Mouse (Mus musculus) stomach, postnatal 0 days (tissue): ENCODE data around the gene Pck1. TPM values are rescaled to one million over a fixed set of nuclear protein-coding genes. Genes with fewer than 3 reads are reported as not detected.

Source experiments
- ATAC-seq: fragments of 200-750 bp; cut with Nextera tagmentation; 2 replicates; pipeline ENCODE4 v1.8.0; 2017; ENCODE audit not compliant: low FRiP score, low TSS enrichment
- DNase-seq: peaks from one replicate; pipeline ENCODE4 v3.0.0-alpha.2; 2016; ENCODE audit warnings: low spot score
- H3K27ac ChIP-seq: fragments of 300-500 bp; sonication (generic); replicated peaks from 2 replicates; pipeline ENCODE4 v1.5.1; 2014; ENCODE audit warnings: mild to moderate bottlenecking, control low read depth
- H3K27me3 ChIP-seq: fragments of 300-500 bp; sonication (generic); 2 replicates; pipeline ENCODE4 v1.6.1; 2014; ENCODE audit warnings: low read length; ENCODE audit not compliant: control insufficient read depth, insufficient read depth
- H3K36me3 ChIP-seq: fragments of 300-500 bp; sonication (generic); 2 replicates; pipeline ENCODE4 v1.6.1; 2014; ENCODE audit warnings: low read length, mixed read lengths; ENCODE audit not compliant: control insufficient read depth, insufficient read depth
- H3K4me1 ChIP-seq: fragments of 300-500 bp; sonication (generic); replicated peaks from 2 replicates; pipeline ENCODE4 v1.6.1; 2014; ENCODE audit warnings: antibody characterized with exemption; ENCODE audit not compliant: control insufficient read depth, insufficient read depth
- H3K4me2 ChIP-seq: fragments of 300-500 bp; sonication (generic); replicated peaks from 2 replicates; pipeline ENCODE4 v1.6.1; 2014; ENCODE audit warnings: low read depth, mild to moderate bottlenecking, control low read depth, moderate library complexity
- H3K4me3 ChIP-seq: fragments of 300-500 bp; sonication (generic); 2 replicates; pipeline ENCODE4 v1.5.1; 2014; ENCODE audit warnings: low read depth, low read length, control low read depth
- H3K9ac ChIP-seq: fragments of 300-500 bp; sonication (generic); 2 replicates; pipeline ENCODE4 v1.6.1; 2014; ENCODE audit warnings: mild to moderate bottlenecking, low read length, control low read depth, mixed read lengths
- H3K9me3 ChIP-seq: fragments of 300-500 bp; sonication (generic); 2 replicates; pipeline ENCODE4 v1.6.1; 2016; ENCODE audit warnings: low read length; ENCODE audit not compliant: control insufficient read depth
- CTCF ChIP-seq: IDR thresholded peaks from 2 replicates; pipeline ENCODE4 v1.5.1; 2016; ENCODE audit warnings: antibody characterized with exemption, low read depth, mild to moderate bottlenecking, moderate library complexity
- EP300 ChIP-seq: optimal IDR thresholded peaks from 2 replicates; pipeline ENCODE3; 2016; ENCODE audit warnings: antibody characterized with exemption
- WGBS: fragments of 180-500 bp; shearing (Covaris S2); extraction: QIAGEN DNeasy Blood & Tissue Kit; methylation state at CpG from one replicate; pipeline ENCODE4 v1.1.7; 2014; 5-methylcytosine and 5-hydroxymethylcytosine counted together
- polyA plus RNA-seq: library from polyadenylated mRNA; unstranded; fragments of >200 nt; fragmentation: Nextera tagmentation; extraction: Ambion mirVana; gene quantifications from 2 replicates; pipeline ENCODE4 v1.2.1, GENCODE M21; 2015

Pck1 gene
- polyA plus RNA-seq, 1 experiment from 2014 or later: 0.59 TPM

GRCm38 (mm10) chr2:173204671-173205070 is 51.8 kb downstream of the Pck1 start:
- peak; percentile 47; the same call in 1 of the 2 replicates for ATAC-seq

GRCm38 (mm10) chr2:173205563-173206099 is 52.8 kb downstream of the Pck1 start:
- TF ChIP-seq CTCF (no peak), EP300 (no peak)
- ATAC-seq: no peak
- no peak for DNase-seq
- Histone ChIP-seq H3K27me3 (no peaks in the 10 kb centered on the region), H3K36me3 (no peaks in the 10 kb centered on the region), H3K27ac (no peak overlapping the region), H3K4me1 (no peaks in the 10 kb centered on the region), H3K4me2 (no peak overlapping the region), H3K9me3 (no peaks in the 10 kb centered on the region), H3K9ac (no peak overlapping the region), H3K4me3 (no peak overlapping the region)
- 93% methylated on average over 14 of the region's 14 CpGs for WGBS

More at GRCm38 (mm10) chr2:173204671-173205070, 51.8 kb downstream of the Pck1 start:
- no peak for DNase-seq
- Histone ChIP-seq H3K9ac (no peak overlapping the region), H3K36me3 (no peaks in the 10 kb centered on the region), H3K4me1 (no peaks in the 10 kb centered on the region), H3K9me3 (no peaks in the 10 kb centered on the region), H3K27me3 (no peaks in the 10 kb centered on the region), H3K4me2 (no peak overlapping the region), H3K4me3 (no peak overlapping the region), H3K27ac (no peak overlapping the region)
- TF ChIP-seq CTCF (no peak), EP300 (no peak)
- WGBS: 49% methylated on average over 4 of the region's 4 CpGs

- Histone ChIP-seq H3K9me3 (no peaks in the 10 kb centered on the region), H3K27ac (no peak overlapping the region), H3K9ac (no peak overlapping the region), H3K27me3 (no peaks in the 10 kb centered on the region), H3K4me3 (no peak overlapping the region), H3K36me3 (no peaks in the 10 kb centered on the region), H3K4me1 (no peaks in the 10 kb centered on the region), H3K4me2 (no peak overlapping the region)
- ATAC-seq (no peak), DNase-seq (no peak)
- 90% methylated on average over 3 of the region's 3 CpGs for WGBS
- TF ChIP-seq CTCF (no peak), EP300 (no peak)
Observed at GRCm38 (mm10) chr2:173207051-173207450, 54.2 kb downstream of the Pck1 start.

Other genes starting within 250 kb of the Pck1 start
- gene Bmp7, start 212.7 kb upstream of the Pck1 start, polyA plus RNA-seq: 8.2 and 8.9 TPM in 2 replicates
- gene Spo11, start 175.3 kb upstream of the Pck1 start, polyA plus RNA-seq: 0.02 TPM in 2 replicates
- gene Rae1, start 152.9 kb upstream of the Pck1 start, polyA plus RNA-seq: 66.8 and 68.7 TPM in 2 replicates
- gene Rbm38, start 132.6 kb upstream of the Pck1 start, polyA plus RNA-seq: 24.9 and 25.4 TPM in 2 replicates
- 0.07 TPM in 1 of 2 replicates, not detected in the other for gene Ctcfl, start 33.5 kb upstream of the Pck1 start, polyA plus RNA-seq
- 4.6 and 5.0 TPM in 2 replicates for gene Zbp1, start 65.9 kb downstream of the Pck1 start, polyA plus RNA-seq
- gene Pmepa1, start 123.5 kb downstream of the Pck1 start, polyA plus RNA-seq: 6.1 and 7.0 TPM in 2 replicates